Mouse (Mus musculus) forebrain, embryonic 16.5 days (tissue): Measurements from ENCODE around the gene Epb41l1. TPM values are rescaled to one million over a fixed set of nuclear protein-coding genes. Genes with fewer than 3 reads are reported as not detected.

Experiments
- ATAC-seq: fragments of 200-750 bp; cut with Nextera tagmentation; 2 replicates; pipeline ENCODE4 v1.8.0; 2017; ENCODE audit warnings: mild to moderate bottlenecking, moderate library complexity
- H3K27ac ChIP-seq: fragments of 300-500 bp; sonication (generic); 2 replicates; pipeline ENCODE4 v1.5.1; 2014; ENCODE audit warnings: low read length, control low read depth
- H3K27me3 ChIP-seq: fragments of 300-500 bp; sonication (generic); replicated peaks from 2 replicates; pipeline ENCODE4 v1.6.1; 2014; ENCODE audit warnings: low read length; ENCODE audit not compliant: control insufficient read depth, insufficient read depth
- H3K36me3 ChIP-seq: fragments of 300-500 bp; sonication (generic); 2 replicates; pipeline ENCODE4 v1.6.1; 2014; ENCODE audit not compliant: control insufficient read depth, insufficient read depth
- H3K4me1 ChIP-seq: fragments of 300-500 bp; sonication (generic); replicated peaks from 2 replicates; pipeline ENCODE4 v1.6.1; 2014; ENCODE audit warnings: low read length; ENCODE audit not compliant: control insufficient read depth, insufficient read depth
- H3K4me2 ChIP-seq: fragments of 300-500 bp; sonication (generic); 2 replicates; pipeline ENCODE4 v1.6.1; 2014; ENCODE audit warnings: mild to moderate bottlenecking, low read length, control low read depth
- H3K4me3 ChIP-seq: fragments of 300-500 bp; sonication (generic); replicated peaks from 2 replicates; pipeline ENCODE4 v1.5.1; 2014; ENCODE audit warnings: mild to moderate bottlenecking, low read length, control low read depth
- H3K9ac ChIP-seq: fragments of 300-500 bp; sonication (generic); replicated peaks from 2 replicates; pipeline ENCODE4 v1.6.1; 2014; ENCODE audit warnings: low read depth, low read length, control low read depth
- H3K9me3 ChIP-seq: fragments of 300-500 bp; sonication (generic); 2 replicates; pipeline ENCODE4 v1.6.1; 2016; ENCODE audit warnings: low read length; ENCODE audit not compliant: control insufficient read depth
- WGBS: fragments of 180-500 bp; shearing (Covaris S2); extraction: QIAGEN DNeasy Blood & Tissue Kit; methylation state at CpG from one replicate; pipeline ENCODE4 v1.1.7; 2014; 5-methylcytosine and 5-hydroxymethylcytosine counted together
- microRNA-seq: library from miRNA; unstranded; fragments of <30 nt; microRNA quantifications from one replicate; pipeline ENCODE4, GENCODE M21; 2017
- polyA plus RNA-seq: library from polyadenylated mRNA; unstranded; fragments of >200 nt; fragmentation: Nextera tagmentation; extraction: Ambion mirVana; gene quantifications from 2 replicates; pipeline ENCODE4 v1.2.1, GENCODE M21; 2015

Gene Epb41l1
- polyA plus RNA-seq, 1 experiment from 2014 or later = 15.5 TPM

DNA sequence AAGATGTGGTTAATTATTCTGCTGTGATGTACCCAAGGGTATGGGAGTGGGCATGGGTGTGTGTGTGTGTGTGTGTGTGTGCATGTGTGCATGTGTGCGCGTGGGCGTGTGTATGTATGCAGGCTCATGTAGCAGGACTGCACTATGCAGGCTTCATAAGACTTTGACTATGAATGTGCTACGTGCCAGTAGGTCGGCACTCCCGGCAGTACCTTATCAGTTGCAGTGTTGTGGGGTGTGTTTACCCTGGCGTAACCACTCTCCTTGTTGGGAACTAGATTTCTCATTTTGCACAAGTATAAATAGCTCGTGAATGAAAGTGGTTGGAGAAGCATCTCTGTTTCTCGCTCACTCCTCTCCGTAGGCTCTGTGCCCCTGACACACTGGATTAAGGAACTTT lies 162.2 kb downstream of the Epb41l1 start:
- H3K27me3 ChIP-seq = no peaks in the 10 kb centered on the region
- no peak overlapping the region for H3K4me3 ChIP-seq
- H3K9me3 ChIP-seq = no peaks in the 10 kb centered on the region
- no peak overlapping the region for H3K27ac ChIP-seq
- no peak overlapping the region for H3K9ac ChIP-seq
- no peak overlapping the region for H3K4me2 ChIP-seq
- ATAC-seq = no peak
- WGBS = 93% methylated on average over 10 of the region's 10 CpGs
- no peaks in the 10 kb centered on the region for H3K36me3 ChIP-seq
- peaks cover 16% of the 10 kb centered on the region for H3K4me1 ChIP-seq

DNA sequence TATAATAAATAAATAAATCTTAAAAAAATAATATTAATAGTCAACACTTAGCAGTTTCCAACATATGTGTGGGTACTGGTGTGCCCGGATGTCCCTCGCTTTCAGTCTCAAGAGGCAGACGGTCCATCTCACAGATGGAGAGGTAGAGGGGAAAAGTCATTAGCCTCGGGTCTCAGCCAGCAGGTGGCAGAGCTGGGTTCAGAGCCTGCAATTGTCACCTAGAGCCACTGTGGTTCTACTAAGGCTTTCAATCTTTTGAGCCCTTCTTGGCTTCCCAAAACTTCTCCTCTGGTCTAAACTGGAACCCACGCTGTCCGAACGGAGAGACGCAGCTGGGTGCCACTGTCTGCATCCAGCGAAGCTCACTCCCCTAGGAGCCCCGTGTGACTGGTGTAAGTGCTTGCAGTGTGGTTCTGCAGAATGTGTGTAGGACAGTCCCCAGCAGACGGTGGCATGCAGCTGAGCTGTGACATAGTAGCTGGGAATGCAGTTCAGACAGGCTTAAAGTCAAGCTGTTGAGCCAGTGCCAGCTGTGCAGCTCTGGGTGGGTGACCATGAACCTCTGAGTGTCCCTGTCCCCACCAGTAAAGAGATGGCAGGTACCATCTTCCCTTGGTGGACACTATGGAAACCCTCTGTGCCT lies 163.6 kb downstream of the Epb41l1 start:
- peak overlapping the region; percentile 38; the same call in 1 of the 2 replicates for H3K4me2 ChIP-seq
- H3K4me1 ChIP-seq = peaks cover 16% of the 10 kb centered on the region
- ATAC-seq = no peak; the same call in 1 of the 2 replicates
- no peak overlapping the region for H3K4me3 ChIP-seq
- no peaks in the 10 kb centered on the region for H3K27me3 ChIP-seq
- H3K36me3 ChIP-seq = no peaks in the 10 kb centered on the region
- 57% methylated on average over 11 of the region's 11 CpGs for WGBS
- no peak overlapping the region for H3K9ac ChIP-seq
- H3K9me3 ChIP-seq = no peaks in the 10 kb centered on the region
- no peak overlapping the region for H3K27ac ChIP-seq

DNA sequence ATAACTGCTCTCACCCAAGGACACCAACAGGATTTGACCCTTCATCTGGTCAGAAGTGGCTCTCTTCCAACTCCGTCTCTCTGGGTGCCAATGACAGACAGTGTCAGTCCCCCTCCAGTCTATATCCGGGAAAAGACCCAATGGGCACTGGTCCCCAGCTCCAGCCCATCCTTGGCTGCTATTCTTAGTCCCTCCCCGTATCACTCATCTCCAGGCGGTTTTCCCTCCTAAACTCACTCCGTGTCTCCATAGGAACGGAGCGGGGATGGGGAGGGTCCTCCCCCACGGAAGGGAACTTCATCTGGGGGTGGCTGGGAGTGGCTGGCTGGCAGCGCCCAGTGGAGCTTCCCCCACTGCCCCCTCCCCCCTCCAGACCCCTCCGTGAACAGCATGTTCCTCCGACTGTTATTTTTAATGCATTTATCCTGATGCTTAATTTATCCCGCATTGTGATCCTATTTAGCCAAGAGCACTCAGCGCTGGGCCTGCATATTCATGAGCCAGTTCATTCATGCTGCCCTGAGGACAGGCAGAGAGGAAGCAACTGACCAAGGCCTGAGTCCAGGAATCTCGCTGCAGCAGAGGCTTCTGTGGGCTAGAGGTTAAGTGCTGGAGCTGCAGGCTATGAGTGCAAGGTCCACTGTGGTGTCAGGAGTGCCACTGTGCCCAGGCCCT lies 164.2 kb downstream of the Epb41l1 start:
- WGBS = 8% methylated on average over 14 of the region's 14 CpGs
- Histone ChIP-seq H3K4me1 (peaks cover 16% of the 10 kb centered on the region), H3K4me3 (0 out of 2 replicates have a peak overlapping the region, but pooled peaks have one; percentile 10), H3K9ac (no peak overlapping the region), H3K27ac (no peak overlapping the region), H3K9me3 (no peaks in the 10 kb centered on the region), H3K36me3 (no peaks in the 10 kb centered on the region), H3K4me2 (peak overlapping the region; percentile 38), H3K27me3 (no peaks in the 10 kb centered on the region)
- peak; percentile 74 for ATAC-seq

DNA sequence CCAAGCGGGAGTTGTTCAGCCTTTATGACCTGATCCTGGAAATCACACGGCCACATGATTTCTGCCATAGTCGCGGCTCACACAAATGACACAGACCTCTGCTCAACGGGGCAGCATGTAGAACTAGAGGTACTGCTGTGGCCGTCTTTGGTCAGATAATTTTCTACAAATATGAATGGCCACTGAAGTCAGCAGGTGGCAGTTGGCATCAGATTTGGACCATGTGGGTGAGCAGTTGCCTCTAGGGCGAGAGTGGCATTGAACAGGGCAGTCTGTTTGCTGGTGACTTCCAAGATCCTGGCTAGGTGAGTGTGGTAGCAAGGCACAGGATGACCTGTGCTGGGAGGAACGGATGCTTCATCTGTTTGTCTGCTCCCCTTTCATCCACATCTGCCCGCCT lies 168.8 kb downstream of the Epb41l1 start:
- H3K27ac ChIP-seq = no peak overlapping the region
- WGBS = 90% methylated on average over 9 of the region's 9 CpGs
- no peaks in the 10 kb centered on the region for H3K36me3 ChIP-seq
- H3K9me3 ChIP-seq = no peaks in the 10 kb centered on the region
- H3K9ac ChIP-seq = no peak overlapping the region
- no peaks in the 10 kb centered on the region for H3K27me3 ChIP-seq
- H3K4me2 ChIP-seq = no peak overlapping the region
- peaks cover 14% of the 10 kb centered on the region for H3K4me1 ChIP-seq
- no peak for ATAC-seq
- no peak overlapping the region for H3K4me3 ChIP-seq

Small RNA genes within 50 kb of the gene (microRNA-seq; reads per million reads assigned to microRNA genes)
- not detected for gene Gm22758

Other genes with a start within 250 kb of the Epb41l1 start
- gene Rbm39, start 240.7 kb upstream of the Epb41l1 start, polyA plus RNA-seq = 494 and 529 TPM in 2 replicates
- 148 and 181 TPM in 2 replicates for gene Phf20, start 224.4 kb upstream of the Epb41l1 start, polyA plus RNA-seq
- 5.0 and 6.9 TPM in 2 replicates for gene Cnbd2, start 108.6 kb upstream of the Epb41l1 start, polyA plus RNA-seq
- gene Scand1, start 108.2 kb upstream of the Epb41l1 start, polyA plus RNA-seq = 60.6 and 64.9 TPM in 2 replicates
- gene Aar2, start 126.7 kb downstream of the Epb41l1 start, polyA plus RNA-seq = 44.4 and 45.9 TPM in 2 replicates
- gene Dlgap4, start 192.8 kb downstream of the Epb41l1 start, polyA plus RNA-seq = 342 and 361 TPM in 2 replicates